Mouse (Mus musculus) stomach, postnatal 0 days (tissue): Measurements from ENCODE around the gene Rgs10.

Experiments used
- CTCF ChIP-seq: IDR thresholded peaks from 2 replicates; pipeline ENCODE4 v1.5.1; 2016; ENCODE audit warnings: antibody characterized with exemption, low read depth, mild to moderate bottlenecking, moderate library complexity
- EP300 ChIP-seq: optimal IDR thresholded peaks from 2 replicates; pipeline ENCODE3; 2016; ENCODE audit warnings: antibody characterized with exemption

DNA sequence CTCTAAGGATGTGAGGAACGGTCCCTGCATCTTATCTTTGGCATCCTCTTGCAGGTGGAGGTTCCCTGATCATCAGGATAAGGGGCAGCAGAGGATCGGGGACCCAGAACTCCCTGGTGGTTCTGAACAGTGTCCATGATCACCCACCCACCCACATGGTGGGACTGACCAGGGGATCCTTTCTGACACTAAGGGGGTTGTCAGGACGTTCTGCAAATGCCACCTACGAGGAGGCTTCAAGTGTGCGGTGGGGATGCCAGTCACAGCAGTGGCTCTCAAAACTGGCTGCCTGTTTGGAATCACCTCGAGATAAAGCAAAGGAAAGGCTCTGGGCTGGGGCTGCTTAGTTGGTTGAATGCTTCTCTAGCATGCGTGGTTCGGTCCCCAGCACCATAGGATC lies 71.6 kb downstream of the Rgs10 start:
- TF ChIP-seq CTCF = no peak
- no peak for TF ChIP-seq EP300
